Mouse (Mus musculus) right cerebral cortex, adult 2 months (tissue): Measurements from ENCODE around the gene Gm10570.

Source experiments
- DNase-seq, 2 experiments: peaks; one replicate each; pipeline ENCODE4 v3.0.0; 2021 to 2022; ENCODE audit warnings: low spot score in 2 of 2

Gene Gm10570

GRCm38 (mm10) chr4:130270611-130271347 lies 37.7 kb downstream of the Gm10570 start:
- peak; percentile 47 to 61 for DNase-seq

DNA sequence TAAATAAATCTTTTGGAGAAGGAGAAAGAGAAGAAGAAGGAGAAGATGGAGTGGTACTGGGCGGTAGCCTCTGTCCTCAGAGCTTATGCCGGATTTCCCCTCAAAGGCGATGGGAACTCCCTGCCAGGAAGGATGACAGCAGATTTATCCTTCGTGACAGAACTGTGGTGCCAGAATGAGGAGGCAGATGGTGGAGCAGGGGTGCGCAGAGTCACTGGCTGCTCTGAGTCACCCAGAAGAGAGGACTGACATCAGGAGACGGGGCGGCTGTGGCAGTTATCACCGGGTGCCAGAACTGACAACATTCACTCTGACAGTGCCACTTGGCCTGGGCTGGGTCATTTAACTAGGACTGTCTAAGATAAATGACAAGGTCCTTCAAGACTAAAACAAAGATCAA lies 38.4 kb downstream of the Gm10570 start:
- peak; percentile 84 to 85 for DNase-seq

- DNase-seq = no peak
These were observed 39.7 kb downstream of the Gm10570 start for GRCm38 (mm10) chr4:130268736-130269135.

DNA sequence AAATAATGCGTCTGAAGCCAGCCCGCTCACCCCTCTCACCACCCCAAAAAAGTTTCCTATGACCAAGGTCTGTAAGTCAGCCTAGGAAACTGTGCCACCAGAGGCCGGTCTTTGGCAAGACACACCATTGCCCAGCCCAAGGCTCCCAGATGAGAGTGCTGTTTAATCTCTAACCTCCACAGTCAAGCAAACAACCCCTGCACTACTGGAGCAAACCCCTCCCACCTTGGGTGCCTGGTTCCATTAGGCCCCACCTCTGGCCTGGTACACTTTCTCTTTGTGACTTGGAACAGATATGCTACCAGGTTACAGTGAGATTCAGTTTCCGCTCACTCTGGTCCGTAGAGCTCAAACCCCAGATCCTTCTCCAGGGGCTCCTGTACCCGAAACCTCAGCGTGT lies 41.4 kb downstream of the Gm10570 start:
- no peak for DNase-seq

DNA sequence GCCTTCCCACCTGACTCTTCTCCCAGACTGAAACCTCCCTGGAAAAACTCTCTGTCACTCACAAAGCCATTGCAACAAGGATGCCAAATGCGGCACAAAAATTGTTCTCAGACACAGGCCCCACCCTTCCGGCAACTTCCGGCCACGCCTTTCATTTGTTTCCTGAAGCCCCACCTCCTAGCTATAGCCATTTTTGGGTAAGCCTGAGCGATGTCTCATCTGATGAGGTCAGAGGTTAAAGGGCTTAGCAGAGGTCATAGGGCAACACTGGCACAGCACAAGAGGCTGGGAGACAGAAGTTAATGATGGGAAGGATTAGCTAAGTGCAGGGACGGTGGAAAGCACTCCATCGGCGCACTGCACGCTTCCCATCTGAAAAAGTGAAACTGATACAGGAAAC lies 41.9 kb downstream of the Gm10570 start:
- no peak for DNase-seq

- peak; percentile 68 to 71 for DNase-seq
These were observed 43.6 kb downstream of the Gm10570 start for GRCm38 (mm10) chr4:130264698-130265349.

DNA sequence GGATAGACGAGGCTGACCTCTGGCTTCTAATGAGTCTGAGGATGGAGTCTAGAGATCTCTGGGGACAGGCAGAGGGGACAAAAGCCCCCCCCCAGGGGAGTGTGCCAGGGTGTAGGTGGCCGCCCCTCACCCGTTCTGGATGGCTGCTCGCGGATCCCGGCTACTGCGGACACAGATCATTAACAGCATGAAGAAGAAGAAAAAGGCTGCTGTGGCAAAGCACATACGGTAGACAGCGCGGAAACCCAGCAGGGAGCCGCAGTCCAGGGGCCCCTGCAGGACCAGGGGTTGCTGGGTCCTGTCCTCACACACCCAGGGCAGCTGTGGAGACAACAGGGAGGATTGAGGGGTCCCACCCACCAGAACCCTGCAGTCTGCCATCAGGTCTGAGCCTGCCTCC lies 44.3 kb downstream of the Gm10570 start:
- no peak for DNase-seq

- DNase-seq = no peak
These were observed 48.1 kb downstream of the Gm10570 start for GRCm38 (mm10) chr4:130260406-130260805.
